Mouse (Mus musculus): Measurements from ENCODE around the gene Speer4e. TPM values are rescaled to one million over a fixed set of nuclear protein-coding genes. Genes with fewer than 3 reads are reported as not detected.
"Not testable (repeated sequence)": the region's sequence is repeated elsewhere in the genome, so short reads cannot be mapped to it uniquely, and the experiment has no call there.

The Speer4e gene
- total RNA-seq (2021), result not detected

GRCm38 (mm10) chr5:14938329-14938728, at the start of gene Speer4e:
Speer4e (minus strand) TSS chr5:14938429.
- DNase-seq (ENCODE audit: low spot score); intact Hi-C loops (cut with DNase I): not testable (repeated sequence)

GRCm38 (mm10) chr5:14986649-14987387, 48.6 kb upstream of the Speer4e start:
- intact Hi-C loops (cut with DNase I); DNase-seq (ENCODE audit: low spot score): not testable (repeated sequence)

- DNase-seq (ENCODE audit: low spot score); intact Hi-C loops (cut with DNase I): not testable (repeated sequence)
These were observed 40.6 kb upstream of the Speer4e start, which contains the start of gene Gm10354 for GRCm38 (mm10) chr5:14978835-14979234. Gm10354 (minus strand) TSS chr5:14978935.

- DNase-seq (ENCODE audit: low spot score); intact Hi-C loops (cut with DNase I): not testable (repeated sequence)
These were observed 39.1 kb upstream of the Speer4e start for GRCm38 (mm10) chr5:14977368-14977767.

- DNase-seq (ENCODE audit: low spot score); intact Hi-C loops (cut with DNase I): not testable (repeated sequence)
These were observed 37.1 kb upstream of the Speer4e start for GRCm38 (mm10) chr5:14975294-14975693.

- DNase-seq (ENCODE audit: low spot score); intact Hi-C loops (cut with DNase I): not testable (repeated sequence)
These were observed 34.6 kb upstream of the Speer4e start for GRCm38 (mm10) chr5:14972841-14973240.

GRCm38 (mm10) chr5:14963821-14964220, 25.6 kb upstream of the Speer4e start:
- intact Hi-C loops (cut with DNase I); DNase-seq (ENCODE audit: low spot score): not testable (repeated sequence)

- intact Hi-C loops (cut with DNase I); DNase-seq (ENCODE audit: low spot score): not testable (repeated sequence)
These were observed 23.3 kb upstream of the Speer4e start for GRCm38 (mm10) chr5:14961502-14961901.

GRCm38 (mm10) chr5:14955928-14956706, 17.9 kb upstream of the Speer4e start:
- intact Hi-C loops (cut with DNase I); DNase-seq (ENCODE audit: low spot score): not testable (repeated sequence)

GRCm38 (mm10) chr5:14953587-14953986, 15.4 kb upstream of the Speer4e start:
- DNase-seq (ENCODE audit: low spot score); intact Hi-C loops (cut with DNase I): not testable (repeated sequence)

- DNase-seq (ENCODE audit: low spot score); intact Hi-C loops (cut with DNase I): not testable (repeated sequence)
These were observed 14.5 kb upstream of the Speer4e start for GRCm38 (mm10) chr5:14952749-14953148.

- DNase-seq (ENCODE audit: low spot score); intact Hi-C loops (cut with DNase I): not testable (repeated sequence)
These were observed 13.6 kb upstream of the Speer4e start for GRCm38 (mm10) chr5:14951822-14952221.

- DNase-seq (ENCODE audit: low spot score); intact Hi-C loops (cut with DNase I): not testable (repeated sequence)
These were observed 9.4 kb upstream of the Speer4e start for GRCm38 (mm10) chr5:14947482-14948198.

GRCm38 (mm10) chr5:14945524-14945923, 7.3 kb upstream of the Speer4e start:
- intact Hi-C loops (cut with DNase I); DNase-seq (ENCODE audit: low spot score): not testable (repeated sequence)

- intact Hi-C loops (cut with DNase I); DNase-seq (ENCODE audit: low spot score): not testable (repeated sequence)
These were observed 2.8 kb upstream of the Speer4e start for GRCm38 (mm10) chr5:14941043-14941442.

GRCm38 (mm10) chr5:14933721-14934120, 4.5 kb downstream of the Speer4e start:
- DNase-seq (ENCODE audit: low spot score); intact Hi-C loops (cut with DNase I): not testable (repeated sequence)

- intact Hi-C loops (cut with DNase I); DNase-seq (ENCODE audit: low spot score): not testable (repeated sequence)
These were observed 11.2 kb downstream of the Speer4e start for GRCm38 (mm10) chr5:14927047-14927446.

GRCm38 (mm10) chr5:14914799-14915198, 23.4 kb downstream of the Speer4e start, which contains the start of gene Gm9758:
Gm9758 (minus strand) TSS chr5:14914899.
- intact Hi-C loops (cut with DNase I); DNase-seq (ENCODE audit: low spot score): not testable (repeated sequence)

GRCm38 (mm10) chr5:14914361-14914760, 23.9 kb downstream of the Speer4e start:
- DNase-seq (ENCODE audit: low spot score); intact Hi-C loops (cut with DNase I): not testable (repeated sequence)

GRCm38 (mm10) chr5:14903539-14903938, 34.7 kb downstream of the Speer4e start:
- intact Hi-C loops (cut with DNase I); DNase-seq (ENCODE audit: low spot score): not testable (repeated sequence)
